Mouse (Mus musculus): ENCODE results near the gene Ltb.

- no peak for TF ChIP-seq EP300 (IDR thresholded peaks at IDR 0.05; ENCODE audit: insufficient read depth, low read depth, low read length)
- no peak for TF ChIP-seq CTCF (IDR thresholded peaks at IDR 0.05)
- TF ChIP-seq POLR2A (IDR thresholded peaks at IDR 0.05; ENCODE audit: insufficient read depth, low read depth, low read length), result peak; percentile 92
Measured at GRCm38 (mm10) chr17:35201787-35202186, 7.5 kb downstream of the Ltb start, which contains the start of gene Tnf.

Data from heart, adult 2 months (tissue).